Mouse (Mus musculus) hindbrain, embryonic 10.5 days (tissue): ENCODE measurements around the gene Kcnh8. TPM values are rescaled to one million over a fixed set of nuclear protein-coding genes. Genes with fewer than 3 reads are reported as not detected.

Experiments
- DNase-seq: peaks from one replicate; pipeline ENCODE4 v3.0.0-alpha.2; 2017; ENCODE audit warnings: low spot score
- H3K27ac ChIP-seq: fragments of 300-500 bp; sonication (generic); 2 replicates; pipeline ENCODE4 v1.5.1; 2016; ENCODE audit warnings: mild to moderate bottlenecking, moderate library complexity
- H3K27me3 ChIP-seq: fragments of 300-500 bp; sonication (generic); 2 replicates; pipeline ENCODE4 v1.6.1; 2016; ENCODE audit warnings: mild to moderate bottlenecking; ENCODE audit not compliant: poor library complexity, insufficient read depth, severe bottlenecking
- H3K36me3 ChIP-seq: fragments of 300-500 bp; sonication (generic); 2 replicates; pipeline ENCODE4 v1.6.1; 2016; ENCODE audit warnings: mild to moderate bottlenecking, moderate library complexity
- H3K4me1 ChIP-seq: fragments of 300-500 bp; sonication (generic); replicated peaks from 2 replicates; pipeline ENCODE4 v1.6.1; 2016; ENCODE audit warnings: mild to moderate bottlenecking
- H3K4me3 ChIP-seq: fragments of 300-500 bp; sonication (generic); 2 replicates; pipeline ENCODE4 v1.5.1; 2016; ENCODE audit warnings: mild to moderate bottlenecking, moderate library complexity
- H3K9me3 ChIP-seq: fragments of 300-500 bp; sonication (generic); 2 replicates; pipeline ENCODE4 v1.6.1; 2016; ENCODE audit warnings: mild to moderate bottlenecking, moderate library complexity
- WGBS: fragments of 180-500 bp; shearing (Covaris S2); methylation state at CpG from one replicate; pipeline ENCODE4 v1.1.7; 2016; 5-methylcytosine and 5-hydroxymethylcytosine counted together
- polyA plus RNA-seq: library from polyadenylated mRNA; unstranded; fragments of >200 nt; fragmentation: Nextera tagmentation; extraction: Ambion mirVana; gene quantifications from 2 replicates; pipeline ENCODE4 v1.2.1, GENCODE M21; 2016

Gene Kcnh8
- polyA plus RNA-seq, 1 experiment from 2014 or later = 0.97 TPM

DNA sequence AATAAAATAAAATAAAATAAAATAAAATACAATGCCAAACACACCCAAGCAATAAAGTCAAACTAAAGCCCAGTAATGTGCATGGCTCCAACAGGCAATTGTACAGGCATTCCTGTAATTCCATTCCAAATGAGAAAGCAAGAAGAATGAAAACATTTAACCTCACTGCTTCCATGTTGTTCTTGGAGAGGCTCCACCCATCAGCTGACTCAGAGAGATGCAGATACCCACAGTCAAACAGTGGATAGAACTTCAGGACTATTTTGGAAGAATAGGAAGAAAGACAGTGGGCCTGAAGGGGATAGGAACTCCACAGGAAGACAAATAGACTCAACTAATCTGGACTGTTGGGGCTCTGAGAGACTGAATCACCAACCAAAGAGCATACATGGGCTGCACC lies 89.5 kb downstream of the Kcnh8 start:
- no peak overlapping the region for H3K4me3 ChIP-seq

DNA sequence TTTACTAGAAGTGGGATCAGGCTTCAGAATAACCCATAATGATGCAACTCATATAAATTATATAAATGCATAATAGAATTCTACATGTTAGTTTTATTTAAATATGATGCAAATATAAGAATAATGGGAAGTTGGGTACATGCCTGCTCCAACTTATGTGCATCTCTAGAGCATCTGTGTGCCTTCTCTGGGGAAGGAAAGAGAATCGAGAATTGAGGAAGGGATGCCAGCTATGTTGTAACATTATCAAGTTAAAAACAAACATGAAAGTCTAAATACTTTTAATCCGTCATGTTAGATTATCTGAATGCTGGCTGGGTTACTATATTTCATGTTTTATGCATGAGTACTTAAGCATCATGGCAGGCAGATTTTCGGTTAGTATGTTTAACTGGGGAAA lies 99.4 kb downstream of the Kcnh8 start:
- DNase-seq = no peak
- Histone ChIP-seq H3K4me3 (no peak overlapping the region), H3K9me3 (no peaks in the 10 kb centered on the region), H3K27me3 (no peaks in the 10 kb centered on the region), H3K4me1 (no peaks in the 10 kb centered on the region), H3K27ac (no peak overlapping the region), H3K36me3 (no peaks in the 10 kb centered on the region)
- WGBS = 91% methylated on average over 3 of the region's 3 CpGs

More for the DNA sequence above, 89.5 kb downstream of the Kcnh8 start:
- Histone ChIP-seq H3K36me3 (no peaks in the 10 kb centered on the region), H3K4me1 (no peaks in the 10 kb centered on the region), H3K9me3 (no peaks in the 10 kb centered on the region), H3K27ac (no peak overlapping the region), H3K27me3 (no peaks in the 10 kb centered on the region)
- DNase-seq = no peak

DNA sequence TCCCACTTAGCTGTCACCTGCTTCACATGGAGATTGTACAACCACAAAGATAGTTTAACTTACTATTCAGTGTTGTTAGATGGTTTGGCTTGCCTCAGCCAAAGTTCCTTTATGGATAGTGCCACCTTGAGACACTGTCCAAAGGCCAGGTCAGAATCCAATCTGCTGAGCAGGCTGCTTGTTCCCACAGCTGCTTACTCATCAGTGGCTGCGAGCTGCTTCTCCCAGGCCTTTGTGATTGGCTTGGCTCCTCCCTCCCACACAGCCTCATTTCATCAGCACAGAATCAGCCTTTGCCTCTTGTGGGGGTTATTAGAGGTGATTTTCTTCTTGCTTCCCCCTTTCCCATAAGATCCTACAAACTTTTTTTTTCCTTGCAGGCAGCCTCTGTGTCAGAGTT lies 109.8 kb downstream of the Kcnh8 start:
- DNase-seq = no peak
- 20% methylated on average over 1 of the region's 1 CpGs for WGBS
- Histone ChIP-seq H3K27me3 (no peaks in the 10 kb centered on the region), H3K9me3 (no peaks in the 10 kb centered on the region), H3K4me3 (no peak overlapping the region), H3K27ac (no peak overlapping the region), H3K4me1 (no peaks in the 10 kb centered on the region), H3K36me3 (no peaks in the 10 kb centered on the region)

DNA sequence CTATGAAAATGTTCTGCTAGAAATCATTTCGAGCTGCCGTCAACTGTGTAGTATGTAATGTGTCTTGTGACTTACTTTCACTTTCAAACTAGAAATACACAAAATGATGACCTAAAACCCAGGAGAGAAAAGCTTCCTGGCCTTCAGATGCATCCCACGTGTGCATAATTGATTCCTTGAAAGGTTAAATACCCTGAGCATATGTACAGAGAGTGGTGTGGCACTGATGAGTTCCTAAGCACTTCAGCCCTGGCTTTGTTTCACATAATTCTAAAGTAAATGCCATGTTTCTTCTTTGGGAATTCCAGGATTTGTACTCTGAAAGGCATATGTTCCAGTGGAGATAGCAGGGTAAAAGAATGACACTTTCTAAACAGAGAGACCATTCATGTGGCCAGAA lies 119.7 kb downstream of the Kcnh8 start:
- no peaks in the 10 kb centered on the region for H3K36me3 ChIP-seq
- H3K4me1 ChIP-seq = no peaks in the 10 kb centered on the region
- no peaks in the 10 kb centered on the region for H3K27me3 ChIP-seq
- no peak overlapping the region for H3K4me3 ChIP-seq
- H3K27ac ChIP-seq = no peak overlapping the region
- 74% methylated on average over 3 of the region's 3 CpGs for WGBS
- DNase-seq = no peak
- no peaks in the 10 kb centered on the region for H3K9me3 ChIP-seq

DNA sequence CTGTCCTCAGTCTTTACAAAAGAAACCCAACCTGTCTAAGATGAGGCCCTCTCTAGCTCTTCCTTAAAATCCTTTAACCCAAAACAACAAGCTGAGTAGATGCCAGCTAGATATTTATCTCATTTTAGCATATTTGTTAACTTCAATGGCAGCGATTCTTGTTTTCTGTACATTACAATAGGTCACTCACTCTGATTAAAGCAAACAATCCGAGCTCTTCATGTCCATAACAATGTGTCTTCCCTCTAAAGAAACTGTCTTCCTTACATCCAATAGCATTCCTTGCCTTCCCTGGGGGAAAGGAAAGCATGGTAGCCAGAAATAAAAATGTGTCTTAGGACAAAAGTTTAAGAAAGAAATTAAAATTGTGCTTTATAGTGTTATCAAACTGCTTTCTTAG lies 126.3 kb downstream of the Kcnh8 start:
- Histone ChIP-seq H3K27me3 (no peaks in the 10 kb centered on the region), H3K9me3 (no peaks in the 10 kb centered on the region), H3K36me3 (no peaks in the 10 kb centered on the region), H3K4me3 (no peak overlapping the region), H3K27ac (no peak overlapping the region), H3K4me1 (peaks cover 4% of the 10 kb centered on the region; the same call in 1 of the 2 replicates)
- no peak for DNase-seq
- WGBS = 71% methylated on average over 2 of the region's 2 CpGs

DNA sequence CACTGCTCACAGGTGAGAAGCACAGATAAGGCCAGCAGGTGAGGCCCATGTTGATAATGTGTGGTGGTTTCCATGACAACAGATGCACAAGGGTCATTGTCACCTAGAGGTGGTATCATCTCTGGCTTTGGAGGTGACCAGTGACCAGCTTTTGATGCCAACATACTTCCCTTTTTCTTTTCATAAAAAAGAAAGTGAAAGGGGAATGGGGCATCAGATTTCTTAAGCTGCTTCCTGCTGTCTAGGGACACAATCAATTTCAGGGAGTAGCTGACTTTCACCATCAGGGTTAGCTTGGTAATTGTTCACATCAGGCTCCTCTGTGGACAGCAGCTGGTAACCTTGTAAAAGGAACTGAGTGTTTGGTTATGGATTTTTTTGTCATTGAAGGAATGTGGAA lies 135.9 kb downstream of the Kcnh8 start:
- H3K27me3 ChIP-seq = no peaks in the 10 kb centered on the region
- no peak overlapping the region for H3K4me3 ChIP-seq
- H3K27ac ChIP-seq = no peak overlapping the region
- H3K9me3 ChIP-seq = 0 out of 2 replicates have a peak, but pooled peaks cover 6% of the 10 kb centered on the region
- no peaks in the 10 kb centered on the region for H3K4me1 ChIP-seq
- no peaks in the 10 kb centered on the region for H3K36me3 ChIP-seq
- DNase-seq = no peak

DNA sequence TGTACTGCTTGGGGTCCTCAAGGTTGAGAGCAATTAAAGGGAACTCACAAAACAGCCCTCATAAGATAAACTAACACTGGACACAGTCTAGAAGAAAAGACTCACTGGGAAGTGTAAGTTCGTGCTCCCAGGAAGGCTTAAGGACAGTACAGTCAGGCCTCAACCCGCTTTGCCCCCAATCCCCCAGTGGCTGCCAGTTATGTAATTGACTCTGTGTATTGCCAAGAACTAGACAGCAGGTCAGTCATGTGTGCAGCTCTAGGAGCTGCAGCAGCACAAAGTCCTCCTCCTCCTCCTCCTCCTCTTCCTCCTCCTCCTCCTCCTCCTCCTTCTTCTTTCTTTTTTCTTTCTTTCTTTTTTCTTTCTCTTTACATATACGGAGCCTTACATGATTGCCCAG lies 185.6 kb downstream of the Kcnh8 start:
- H3K27ac ChIP-seq = no peak overlapping the region
- no peaks in the 10 kb centered on the region for H3K27me3 ChIP-seq
- H3K4me1 ChIP-seq = no peaks in the 10 kb centered on the region
- DNase-seq = no peak
- no peaks in the 10 kb centered on the region for H3K36me3 ChIP-seq
- WGBS = 82% methylated on average over 3 of the region's 3 CpGs
- no peak overlapping the region for H3K4me3 ChIP-seq
- H3K9me3 ChIP-seq = no peaks in the 10 kb centered on the region

DNA sequence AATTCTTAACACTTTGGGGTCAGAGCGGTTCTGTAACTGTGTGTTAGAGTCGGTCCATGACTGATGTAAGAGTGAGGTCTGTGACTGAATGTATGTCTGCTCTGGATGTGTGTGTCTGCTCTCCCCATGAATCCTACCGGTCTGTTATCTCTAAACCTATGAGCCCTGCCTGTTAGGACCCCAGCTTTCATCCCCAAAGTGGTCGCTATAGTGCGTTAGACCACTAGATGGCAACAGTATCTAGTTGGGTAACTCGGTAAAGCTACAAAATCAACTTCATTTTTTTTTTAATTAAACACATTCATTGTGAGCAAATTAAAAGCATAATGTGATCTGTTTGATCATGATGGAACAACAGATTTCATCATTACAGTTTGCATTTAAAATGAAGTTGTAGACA lies 202.0 kb downstream of the Kcnh8 start:
- WGBS = 60% methylated on average over 6 of the region's 6 CpGs
- no peak for DNase-seq
- no peaks in the 10 kb centered on the region for H3K36me3 ChIP-seq

DNA sequence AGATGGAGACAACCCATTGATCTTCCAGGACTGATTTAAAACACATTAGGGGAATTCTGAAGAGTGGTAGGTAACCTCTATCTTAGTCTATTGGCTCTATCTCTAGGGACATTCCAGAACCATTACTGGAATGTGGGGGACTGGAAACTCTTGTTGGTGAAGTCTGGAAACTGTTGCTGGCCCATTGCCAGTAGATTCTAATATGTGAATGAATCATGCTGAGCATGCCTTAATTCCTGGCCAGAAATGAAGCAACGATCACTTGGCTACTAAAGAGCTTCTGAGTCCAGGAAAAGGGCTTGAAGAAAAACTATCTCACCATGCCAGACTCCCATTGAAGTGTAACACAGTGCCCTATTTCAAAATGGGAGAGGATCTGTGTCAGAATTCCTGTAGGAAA lies 208.3 kb downstream of the Kcnh8 start:
- H3K9me3 ChIP-seq = no peaks in the 10 kb centered on the region
- no peaks in the 10 kb centered on the region for H3K4me1 ChIP-seq
- no peak for DNase-seq
- no peaks in the 10 kb centered on the region for H3K36me3 ChIP-seq
- H3K27ac ChIP-seq = no peak overlapping the region
- WGBS = 87% methylated on average over 1 of the region's 1 CpGs
- H3K27me3 ChIP-seq = no peaks in the 10 kb centered on the region
- H3K4me3 ChIP-seq = no peak overlapping the region

More for the DNA sequence above, 202.0 kb downstream of the Kcnh8 start:
- Histone ChIP-seq H3K4me3 (no peak overlapping the region), H3K9me3 (no peaks in the 10 kb centered on the region), H3K27ac (no peak overlapping the region), H3K27me3 (no peaks in the 10 kb centered on the region), H3K4me1 (no peaks in the 10 kb centered on the region)

DNA sequence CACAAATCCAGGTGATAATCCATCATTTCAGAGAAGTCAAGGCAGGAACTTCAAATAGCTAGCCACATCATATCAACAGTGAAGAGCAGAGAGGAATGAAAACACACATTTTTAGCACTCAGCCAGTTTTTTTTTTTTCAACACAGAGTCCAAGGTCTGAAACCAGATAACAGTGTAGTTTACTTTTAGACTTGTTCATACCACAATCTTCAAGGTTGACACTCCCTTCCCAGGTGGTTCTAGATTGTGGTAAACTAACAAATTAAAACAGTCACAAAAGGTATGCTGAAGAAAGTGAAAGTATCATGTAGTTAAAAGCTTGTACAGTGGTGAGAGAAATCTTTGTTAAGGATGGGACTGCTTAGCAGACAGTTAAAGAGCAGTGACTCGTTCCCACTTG lies 216.5 kb downstream of the Kcnh8 start:
- Histone ChIP-seq H3K4me1 (no peaks in the 10 kb centered on the region), H3K27ac (no peak overlapping the region), H3K9me3 (no peaks in the 10 kb centered on the region), H3K27me3 (no peaks in the 10 kb centered on the region), H3K36me3 (no peaks in the 10 kb centered on the region), H3K4me3 (no peak overlapping the region)
- WGBS = 88% methylated on average over 1 of the region's 1 CpGs
- DNase-seq = no peak

DNA sequence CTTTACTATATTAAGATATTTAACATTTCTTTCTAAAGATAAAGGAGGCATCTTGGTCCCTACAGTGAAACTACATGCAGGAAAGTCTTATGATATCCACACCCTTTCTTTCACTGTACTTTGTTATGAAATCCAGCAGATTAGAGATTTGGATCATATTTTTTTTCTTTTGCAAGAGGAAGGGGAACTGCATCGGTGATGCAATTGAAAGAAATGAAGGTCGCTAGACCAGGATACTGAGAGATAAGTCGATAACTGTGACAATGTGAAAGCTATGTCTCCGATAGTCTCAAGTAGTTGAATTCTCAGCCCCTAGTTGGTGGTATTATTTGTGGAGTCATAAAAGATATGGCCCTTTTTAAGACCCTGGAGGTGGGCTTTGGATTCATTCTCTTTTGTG lies 227.2 kb downstream of the Kcnh8 start:
- H3K4me1 ChIP-seq = no peaks in the 10 kb centered on the region
- no peak for DNase-seq
- H3K36me3 ChIP-seq = no peaks in the 10 kb centered on the region
- H3K4me3 ChIP-seq = no peak overlapping the region
- no peak overlapping the region for H3K27ac ChIP-seq
- no peaks in the 10 kb centered on the region for H3K27me3 ChIP-seq
- WGBS = 94% methylated on average over 4 of the region's 4 CpGs
- H3K9me3 ChIP-seq = no peaks in the 10 kb centered on the region

DNA sequence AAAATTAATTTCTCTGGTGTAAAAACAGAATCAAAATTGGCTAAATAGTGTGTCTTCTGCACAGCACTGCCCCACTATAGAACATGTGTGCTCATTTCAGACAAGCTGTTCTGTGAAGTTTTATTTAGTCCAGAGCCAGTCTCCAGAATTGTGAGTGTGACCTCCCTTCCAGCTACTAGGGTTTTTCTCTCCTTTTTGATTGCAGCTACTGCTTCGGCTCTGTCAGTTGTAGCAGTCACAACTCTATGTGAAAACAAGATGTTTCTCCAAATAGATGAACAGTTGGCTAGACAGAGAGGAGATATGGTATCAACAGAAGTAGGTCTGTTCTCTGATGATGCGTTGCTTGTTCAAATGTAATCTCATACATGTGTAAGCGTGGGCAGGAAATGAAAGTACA lies 270.7 kb downstream of the Kcnh8 start:
- DNase-seq = no peak
- Histone ChIP-seq H3K27ac (no peak overlapping the region), H3K36me3 (no peaks in the 10 kb centered on the region), H3K27me3 (no peaks in the 10 kb centered on the region), H3K4me3 (no peak overlapping the region), H3K9me3 (no peaks in the 10 kb centered on the region), H3K4me1 (no peaks in the 10 kb centered on the region)
- 92% methylated on average over 3 of the region's 3 CpGs for WGBS

DNA sequence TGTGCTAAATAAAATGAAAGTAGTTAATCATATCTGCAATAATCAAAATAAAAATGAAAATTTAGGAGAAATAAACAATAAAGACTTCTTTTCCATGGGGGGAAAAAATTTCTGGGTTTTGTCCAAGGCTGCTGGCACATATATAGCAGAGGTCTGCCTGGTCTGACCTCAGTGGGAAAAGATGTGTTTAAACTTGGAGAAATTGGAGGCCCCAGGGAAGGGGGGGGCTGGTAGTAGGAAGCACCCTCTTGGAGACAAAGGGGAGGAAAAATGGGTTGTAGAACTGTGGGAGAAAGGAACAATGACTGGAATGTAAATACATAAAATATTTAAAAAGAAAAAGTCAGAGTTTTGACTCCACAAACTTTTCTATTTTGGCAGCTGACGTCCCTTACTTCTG lies 276.5 kb downstream of the Kcnh8 start:
- no peak for DNase-seq
- Histone ChIP-seq H3K27ac (no peak overlapping the region), H3K9me3 (no peaks in the 10 kb centered on the region), H3K36me3 (no peaks in the 10 kb centered on the region), H3K27me3 (no peaks in the 10 kb centered on the region), H3K4me3 (no peak overlapping the region), H3K4me1 (no peaks in the 10 kb centered on the region)
- 43% methylated on average over 1 of the region's 1 CpGs for WGBS

DNA sequence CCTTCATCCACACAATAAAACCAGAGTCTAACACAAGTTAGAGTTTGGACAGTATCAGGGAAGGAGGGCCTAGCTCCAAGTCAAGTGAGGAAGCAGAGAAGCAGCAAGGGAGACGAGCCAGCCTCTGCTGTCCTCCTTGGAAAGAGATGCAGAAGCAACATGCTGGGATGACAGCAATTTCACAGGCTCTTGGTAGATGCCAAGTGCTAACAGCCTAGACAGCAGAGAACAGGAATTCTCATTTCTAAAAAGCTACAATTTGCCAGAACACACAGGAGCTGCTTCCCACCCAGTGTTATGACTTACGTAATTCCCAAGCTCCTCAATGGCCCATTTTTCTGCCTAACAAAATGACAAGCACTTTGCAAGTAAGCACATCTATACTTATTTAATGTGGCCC lies 277.5 kb downstream of the Kcnh8 start:
- H3K27me3 ChIP-seq = no peaks in the 10 kb centered on the region
- no peaks in the 10 kb centered on the region for H3K4me1 ChIP-seq
- H3K36me3 ChIP-seq = no peaks in the 10 kb centered on the region
- no peak for DNase-seq
- H3K27ac ChIP-seq = no peak overlapping the region
- no peak overlapping the region for H3K4me3 ChIP-seq
- no peaks in the 10 kb centered on the region for H3K9me3 ChIP-seq
- WGBS = 87% methylated on average over 2 of the region's 2 CpGs
